Mouse (Mus musculus) cerebellum, adult 8-10 months (tissue): ENCODE data around the gene Zfp229.
"Not testable (repeated sequence)": the region's sequence is repeated elsewhere in the genome, so short reads cannot be mapped to it uniquely, and the experiment has no call there.

Experiments
- DNase-seq: peaks from one replicate; pipeline ENCODE4 v3.0.0; 2022

The Zfp229 gene

GRCm38 (mm10) chr17:21730495-21730894, at the start of gene Zfp229:
TSS of gene Zfp229 (plus strand) at chr17:21730795.
- not testable (repeated sequence) for DNase-seq

- no peak for DNase-seq
Observed at GRCm38 (mm10) chr17:21691560-21691959, 39.0 kb upstream of the Zfp229 start, which contains the start of gene Gm10226. TSS of gene Gm10226 (plus strand) at chr17:21691860.

- DNase-seq: no peak
Observed at GRCm38 (mm10) chr17:21693342-21693741, 37.3 kb upstream of the Zfp229 start.

GRCm38 (mm10) chr17:21696073-21696472, 34.5 kb upstream of the Zfp229 start:
- no peak for DNase-seq

- DNase-seq: no peak
Observed at GRCm38 (mm10) chr17:21702281-21703240, 28.0 kb upstream of the Zfp229 start.

- DNase-seq: no peak
Observed at GRCm38 (mm10) chr17:21703414-21703813, 27.2 kb upstream of the Zfp229 start.

- DNase-seq: peak; percentile 73
Observed at GRCm38 (mm10) chr17:21707343-21707996, 23.1 kb upstream of the Zfp229 start, which contains the start of gene Zfp760. TSS of gene Zfp760 (plus strand) at chr17:21707741.

GRCm38 (mm10) chr17:21708401-21708800, 22.2 kb upstream of the Zfp229 start:
- no peak for DNase-seq

GRCm38 (mm10) chr17:21733049-21733448, 2.5 kb downstream of the Zfp229 start:
- DNase-seq: no peak

GRCm38 (mm10) chr17:21733529-21734031, 3.0 kb downstream of the Zfp229 start:
- DNase-seq: peak; percentile 62

GRCm38 (mm10) chr17:21752791-21753190, 22.2 kb downstream of the Zfp229 start:
- no peak for DNase-seq

- DNase-seq: no peak
Observed at GRCm38 (mm10) chr17:21753342-21754208, 23.0 kb downstream of the Zfp229 start.

- no peak for DNase-seq
Observed at GRCm38 (mm10) chr17:21770336-21770735, 39.7 kb downstream of the Zfp229 start.

- no peak for DNase-seq
Observed at GRCm38 (mm10) chr17:21792256-21792655, 61.7 kb downstream of the Zfp229 start.

GRCm38 (mm10) chr17:21801373-21801772, 70.8 kb downstream of the Zfp229 start:
- DNase-seq: not testable (repeated sequence)
